Mouse (Mus musculus) testis, postnatal 10 days (tissue): ENCODE measurements around the gene Nkd2.
A peak's percentile ranks its signal among the peaks of the same experiment; 100 is the strongest.

Experiments
- DNase-seq: peaks from one replicate; pipeline ENCODE4 v3.0.0; 2021; ENCODE audit warnings: low spot score

The Nkd2 gene

GRCm38 (mm10) chr13:73847465-73847836, at the start of gene Nkd2:
TSS of gene Nkd2 (minus strand) at chr13:73847631.
- peak; percentile 94 for DNase-seq

- no peak for DNase-seq
Measured at GRCm38 (mm10) chr13:73892493-73893178, 45.2 kb upstream of the Nkd2 start.

- DNase-seq: peak; percentile 71
Measured at GRCm38 (mm10) chr13:73887415-73887874, 40.0 kb upstream of the Nkd2 start.

GRCm38 (mm10) chr13:73886601-73887000, 39.2 kb upstream of the Nkd2 start:
- no peak for DNase-seq

- peak; percentile 46 for DNase-seq
Measured at GRCm38 (mm10) chr13:73886066-73886465, 38.6 kb upstream of the Nkd2 start.

GRCm38 (mm10) chr13:73885656-73886055, 38.2 kb upstream of the Nkd2 start:
- DNase-seq: peak; percentile 56

GRCm38 (mm10) chr13:73881347-73881746, 33.9 kb upstream of the Nkd2 start:
- DNase-seq: no peak

GRCm38 (mm10) chr13:73879824-73880223, 32.4 kb upstream of the Nkd2 start:
- peak; percentile 83 for DNase-seq

- no peak for DNase-seq
Measured at GRCm38 (mm10) chr13:73872159-73872558, 24.7 kb upstream of the Nkd2 start.

GRCm38 (mm10) chr13:73846589-73847464, 604 bp downstream of the Nkd2 start:
- DNase-seq: peak; percentile 54

GRCm38 (mm10) chr13:73842696-73843095, 4.7 kb downstream of the Nkd2 start:
- no peak for DNase-seq

- no peak for DNase-seq
Measured at GRCm38 (mm10) chr13:73839740-73840139, 7.7 kb downstream of the Nkd2 start.

- DNase-seq: no peak
Measured at GRCm38 (mm10) chr13:73839137-73839548, 8.3 kb downstream of the Nkd2 start.

GRCm38 (mm10) chr13:73837708-73838107, 9.7 kb downstream of the Nkd2 start:
- DNase-seq: no peak

- DNase-seq: no peak
Measured at GRCm38 (mm10) chr13:73836491-73836890, 10.9 kb downstream of the Nkd2 start.

GRCm38 (mm10) chr13:73835791-73836190, 11.6 kb downstream of the Nkd2 start:
- no peak for DNase-seq

GRCm38 (mm10) chr13:73833809-73834208, 13.6 kb downstream of the Nkd2 start:
- DNase-seq: no peak

GRCm38 (mm10) chr13:73831486-73831885, 15.9 kb downstream of the Nkd2 start:
- DNase-seq: peak; percentile 83

- DNase-seq: no peak
Measured at GRCm38 (mm10) chr13:73827243-73827642, 20.2 kb downstream of the Nkd2 start.

- no peak for DNase-seq
Measured at GRCm38 (mm10) chr13:73823711-73824110, 23.7 kb downstream of the Nkd2 start.

GRCm38 (mm10) chr13:73822187-73822800, 25.1 kb downstream of the Nkd2 start:
- DNase-seq: peak; percentile 78

GRCm38 (mm10) chr13:73821251-73821650, 26.2 kb downstream of the Nkd2 start:
- DNase-seq: no peak

- no peak for DNase-seq
Measured at GRCm38 (mm10) chr13:73818921-73819320, 28.5 kb downstream of the Nkd2 start.
